Mouse (Mus musculus): Measurements from ENCODE around the gene Dnmt3a.

GRCm38 (mm10) chr12:3813138-3813537 is 7.3 kb downstream of the Dnmt3a start:
- TF ChIP-seq USF1 (IDR thresholded peaks at IDR 0.05; ENCODE audit: low read depth) = no peak
- TF ChIP-seq CTCF (IDR thresholded peaks at IDR 0.05; ENCODE audit: control insufficient read depth, insufficient read depth, insufficient read length) = no peak
- no peak for TF ChIP-seq MAX (IDR thresholded peaks at IDR 0.05)
- no peak for TF ChIP-seq MYOG (IDR thresholded peaks at IDR 0.05; ENCODE audit: control insufficient read depth, extremely low read depth, insufficient read length)
- no peak for TF ChIP-seq MYOD1 (IDR thresholded peaks at IDR 0.05; ENCODE audit: control insufficient read depth, insufficient read length, low read depth)
- no peak for TF ChIP-seq CEBPB (IDR thresholded peaks at IDR 0.05; ENCODE audit: low read depth)

Data from C2C12 (cell line).